Mouse (Mus musculus) thymus, adult 2 months (tissue): ENCODE data around the gene Ino80d.

ENCODE experiments used
- CTCF ChIP-seq: fragments of 200-500 bp; IDR thresholded peaks from 2 replicates; pipeline ENCODE4 v1.5.1; 2012; ENCODE audit warnings: mild to moderate bottlenecking, control low read depth, low read length, moderate library complexity, borderline replicate concordance; ENCODE audit not compliant: control insufficient read depth, poor library complexity, insufficient read depth; ENCODE audit errors: extremely low read depth
- POLR2A ChIP-seq: fragments of 200-500 bp; IDR thresholded peaks from 2 replicates; pipeline ENCODE4 v1.6.1; 2012; ENCODE audit warnings: mild to moderate bottlenecking, low read length, control low read depth, moderate library complexity; ENCODE audit not compliant: control insufficient read depth, poor library complexity, insufficient read depth; ENCODE audit errors: extremely low read depth

DNA sequence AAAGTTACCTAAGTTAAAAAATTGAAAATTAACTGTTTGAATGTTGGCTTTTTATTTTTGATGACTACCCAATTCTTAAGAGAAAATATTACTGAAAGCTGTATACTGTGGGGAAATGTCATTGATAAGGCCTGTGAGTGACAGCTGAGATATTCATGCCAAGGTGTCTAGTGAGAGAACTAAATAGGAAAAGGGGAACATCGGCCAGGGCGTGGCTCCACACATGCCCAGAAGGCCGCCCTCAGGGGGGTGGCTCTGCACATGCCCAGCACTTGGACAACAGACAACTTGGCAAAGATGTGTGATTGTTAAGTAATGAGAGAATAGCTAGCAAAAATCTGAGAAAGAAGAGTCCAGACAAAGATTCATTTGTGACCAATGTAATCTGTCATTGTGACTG is 64.5 kb downstream of the Ino80d start:
- TF ChIP-seq POLR2A (no peak), CTCF (no peak)
